Mouse (Mus musculus): ENCODE measurements at regions not wholly inside any gene's neighbourhood (a gene's known extent, or its start where the extent isn't known, plus 50 kb on each side); places are given as distances from the start of the nearest gene placed in this dataset.

DNA sequence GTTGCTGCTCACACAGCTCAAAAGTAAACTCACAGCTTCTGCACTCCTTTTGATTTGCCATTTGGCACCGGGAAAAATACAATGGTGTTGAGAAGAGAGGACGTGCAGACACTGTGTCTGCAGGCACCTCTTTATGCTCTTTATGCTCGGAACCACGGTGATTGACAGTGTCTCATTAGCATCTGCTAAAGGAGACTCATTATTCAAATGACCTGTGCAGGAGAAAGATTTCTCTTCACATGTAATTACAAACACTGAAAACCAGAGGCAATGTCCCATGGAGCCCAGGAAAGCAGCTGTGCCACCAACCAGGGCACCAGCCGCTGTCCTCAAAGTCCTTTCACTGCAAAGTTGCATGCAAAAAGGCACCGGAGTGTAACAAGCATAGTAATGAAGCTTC, 175.2 kb downstream of the Plod2 start:
- TF ChIP-seq POLR2A (IDR thresholded peaks at IDR 0.05; ENCODE audit: low read depth, low read length), result no peak
- TF ChIP-seq CTCF (IDR thresholded peaks at IDR 0.05; ENCODE audit: borderline replicate concordance, insufficient read depth, low read length), result no peak
